Mouse (Mus musculus) stomach, postnatal 0 days (tissue): Measurements from ENCODE around the gene Prkce.

ENCODE experiments used
- CTCF ChIP-seq: IDR thresholded peaks from 2 replicates; pipeline ENCODE4 v1.5.1; 2016; ENCODE audit warnings: antibody characterized with exemption, low read depth, mild to moderate bottlenecking, moderate library complexity
- EP300 ChIP-seq: optimal IDR thresholded peaks from 2 replicates; pipeline ENCODE3; 2016; ENCODE audit warnings: antibody characterized with exemption

GRCm38 (mm10) chr17:86674971-86675370, 507.4 kb downstream of the Prkce start:
- TF ChIP-seq CTCF (no peak), EP300 (no peak)
